Mouse (Mus musculus): ENCODE measurements around the gene Arrdc5. TPM values are rescaled to one million over a fixed set of nuclear protein-coding genes. Genes with fewer than 3 reads are reported as not detected.

Gene Arrdc5
- polyA plus RNA-seq, 1 experiment from 2014 or later = 0.21 TPM

Other genes with a start within 250 kb of the Arrdc5 start
- 44.9 and 46.2 TPM in 2 replicates for gene Ubxn6, start 225.3 kb downstream of the Arrdc5 start, polyA plus RNA-seq (2015; fragmentation: Nextera tagmentation; extraction: Ambion mirVana)
- gene Hdgfl2, start 220.7 kb downstream of the Arrdc5 start, polyA plus RNA-seq (2015; fragmentation: Nextera tagmentation; extraction: Ambion mirVana) = 82.7 and 88.3 TPM in 2 replicates
- 1.7 TPM in 2 replicates for gene Plin4, start 190.5 kb downstream of the Arrdc5 start, polyA plus RNA-seq (2015; fragmentation: Nextera tagmentation; extraction: Ambion mirVana)
- gene Plin5, start 182.7 kb downstream of the Arrdc5 start, polyA plus RNA-seq (2015; fragmentation: Nextera tagmentation; extraction: Ambion mirVana) = 1.6 and 2.7 TPM in 2 replicates
- gene Lrg1, start 178.3 kb downstream of the Arrdc5 start, polyA plus RNA-seq (2015; fragmentation: Nextera tagmentation; extraction: Ambion mirVana) = 2.0 and 2.4 TPM in 2 replicates
- 0.70 and 1.2 TPM in 2 replicates for gene Sema6b, start 159.9 kb downstream of the Arrdc5 start, polyA plus RNA-seq (2015; fragmentation: Nextera tagmentation; extraction: Ambion mirVana)
- 8.2 and 9.0 TPM in 2 replicates for gene Tnfaip8l1, start 137.8 kb downstream of the Arrdc5 start, polyA plus RNA-seq (2015; fragmentation: Nextera tagmentation; extraction: Ambion mirVana)
- gene Mydgf, start 116.4 kb downstream of the Arrdc5 start, polyA plus RNA-seq (2015; fragmentation: Nextera tagmentation; extraction: Ambion mirVana) = 69.9 and 75.1 TPM in 2 replicates
- gene Dpp9, start 81.4 kb downstream of the Arrdc5 start, polyA plus RNA-seq (2015; fragmentation: Nextera tagmentation; extraction: Ambion mirVana) = 23.4 and 26.4 TPM in 2 replicates
- gene Fem1a, start 43.5 kb downstream of the Arrdc5 start, polyA plus RNA-seq (2015; fragmentation: Nextera tagmentation; extraction: Ambion mirVana) = 25.6 and 26.9 TPM in 2 replicates
- gene Ticam1, start 23.5 kb downstream of the Arrdc5 start, polyA plus RNA-seq (2015; fragmentation: Nextera tagmentation; extraction: Ambion mirVana) = 7.6 and 8.6 TPM in 2 replicates
- 79.3 and 89.4 TPM in 2 replicates for gene Plin3, start 7.4 kb downstream of the Arrdc5 start, polyA plus RNA-seq (2015; fragmentation: Nextera tagmentation; extraction: Ambion mirVana)
- 76.6 and 94.0 TPM in 2 replicates for gene Uhrf1, start 3.0 kb upstream of the Arrdc5 start, polyA plus RNA-seq (2015; fragmentation: Nextera tagmentation; extraction: Ambion mirVana)
- gene Kdm4b, start 25.8 kb upstream of the Arrdc5 start, polyA plus RNA-seq (2015; fragmentation: Nextera tagmentation; extraction: Ambion mirVana) = 23.8 and 33.0 TPM in 2 replicates
- gene Ptprs, start 176.2 kb upstream of the Arrdc5 start, polyA plus RNA-seq (2015; fragmentation: Nextera tagmentation; extraction: Ambion mirVana) = 33.9 and 39.7 TPM in 2 replicates
- not detected in 2 replicates for gene Znrf4, start 212.1 kb upstream of the Arrdc5 start, polyA plus RNA-seq (2015; fragmentation: Nextera tagmentation; extraction: Ambion mirVana)

Measured in heart, embryonic 16.5 days (tissue).